In the genomic region with DNA sequence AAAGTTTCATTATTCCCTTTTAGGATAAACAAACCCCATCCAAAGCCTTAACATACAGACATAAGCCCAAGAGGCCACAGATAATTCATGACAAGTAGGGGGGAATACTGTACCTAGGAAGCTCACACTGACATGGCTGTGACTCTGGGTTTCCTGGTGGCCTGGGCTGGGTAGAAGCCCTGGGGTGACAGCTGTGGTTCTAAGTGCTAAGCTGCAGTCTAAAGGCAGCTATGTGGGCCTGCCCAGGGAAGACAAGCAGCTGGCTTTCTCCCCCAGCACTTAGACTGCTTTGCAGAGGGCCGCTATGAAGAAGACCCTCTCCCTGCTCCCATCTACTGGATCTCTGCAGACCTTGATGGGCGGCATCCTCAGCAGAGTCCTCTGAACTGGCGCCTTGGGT, we compare ENCODE assay signal across 24 mouse cellular contexts. TPM values are rescaled to one million over a fixed set of nuclear protein-coding genes. Genes with fewer than 3 reads are reported as not detected.
DNase-seq lines count a peak whose midpoint lies in the region; ATAC-seq and TF ChIP-seq lines count a peak whose summit lies in the region.
"Had no signal": no experiment of that assay in that cellular context is flagged by ENCODE, and none has a peak within 500 bp of the region (broad histone marks: within the 10 kb centered on the region; RNA-seq: fewer than 3 reads in every experiment).

No protein-coding gene starts in this region.

- no peaks in the 10 kb centered on the region for H3K27me3 ChIP-seq in embryonic facial prominence, embryonic 13.5 days
- peaks cover 7% of the 10 kb centered on the region for H3K27me3 ChIP-seq in embryonic facial prominence, embryonic 10.5 days (replicated peaks; ENCODE audit: low read depth, poor library complexity, severe bottlenecking)
- H3K27me3 ChIP-seq in heart, embryonic 13.5 days (replicated peaks) = peaks cover 11% of the 10 kb centered on the region; the same call in 1 of the 2 replicates
- H3K27me3 ChIP-seq in forebrain, embryonic 12.5 days = 0 out of 2 replicates have a peak, but pooled peaks cover 6% of the 10 kb centered on the region

- peak overlapping the region; percentile 44; the same call in 1 of the 2 replicates for H3K9ac ChIP-seq in embryonic facial prominence, embryonic 13.5 days
- 0 out of 2 replicates have a peak overlapping the region, but pooled peaks have one; percentile 37 for H3K9ac ChIP-seq in heart, embryonic 13.5 days
- no peak overlapping the region for H3K9ac ChIP-seq in forebrain, embryonic 12.5 days
- H3K9ac ChIP-seq: forebrain, embryonic 13.5 days; heart, embryonic 12.5 days; hindbrain, embryonic 14.5 days had no signal

- no peak for ATAC-seq in embryonic facial prominence, embryonic 13.5 days (ENCODE audit: insufficient number of reproducible peaks, insufficient read depth, low FRiP score, low TSS enrichment, low read depth)
- no peak for ATAC-seq in heart, embryonic 13.5 days (ENCODE audit: extremely low read depth, insufficient number of reproducible peaks, low FRiP score, low TSS enrichment)
- ATAC-seq in forebrain, embryonic 12.5 days (ENCODE audit: low FRiP score) = no peak
- ATAC-seq: activated CD4-positive, CD25-positive, alpha-beta regulatory T cell, adult 4 months; forebrain, embryonic 13.5 days; forebrain, embryonic 16.5 days; hindbrain, postnatal 0 days; inflammation-experienced regulatory T-cells, adult 6 months had no signal

- H3K4me3 ChIP-seq in embryonic facial prominence, embryonic 13.5 days = no peak overlapping the region
- H3K4me3 ChIP-seq in embryonic facial prominence, embryonic 10.5 days = no peak overlapping the region
- H3K4me3 ChIP-seq in heart, embryonic 13.5 days = no peak overlapping the region
- no peak overlapping the region for H3K4me3 ChIP-seq in layer of hippocampus, adult 2 months
- H3K4me3 ChIP-seq in forebrain, embryonic 12.5 days (replicated peaks) = no peak overlapping the region
- H3K4me3 ChIP-seq: erythroblast, embryonic 14.5 days; forebrain, embryonic 13.5 days; heart, embryonic 12.5 days had no signal

- no peak overlapping the region for H3K4me2 ChIP-seq in embryonic facial prominence, embryonic 13.5 days
- no peak overlapping the region for H3K4me2 ChIP-seq in heart, embryonic 13.5 days
- no peak overlapping the region for H3K4me2 ChIP-seq in forebrain, embryonic 12.5 days
- H3K4me2 ChIP-seq: forebrain, embryonic 13.5 days; heart, embryonic 12.5 days; hindbrain, embryonic 14.5 days had no signal

- WGBS in embryonic facial prominence, embryonic 13.5 days = 38% methylated on average over 3 of the region's 3 CpGs
- 18% methylated on average over 3 of the region's 3 CpGs for WGBS in embryonic facial prominence, embryonic 10.5 days
- 75% methylated on average over 3 of the region's 3 CpGs for WGBS in heart, embryonic 13.5 days
- WGBS in forebrain, embryonic 12.5 days = 48% methylated on average over 3 of the region's 3 CpGs

- H3K27ac ChIP-seq in embryonic facial prominence, embryonic 13.5 days = no peak overlapping the region
- no peak overlapping the region; the same call in 1 of the 2 replicates for H3K27ac ChIP-seq in embryonic facial prominence, embryonic 10.5 days (replicated peaks)
- no peak overlapping the region for H3K27ac ChIP-seq in heart, embryonic 13.5 days (replicated peaks)
- H3K27ac ChIP-seq in layer of hippocampus, adult 2 months = peak overlapping the region; percentile 36; the same call in 1 of the 2 replicates
- H3K27ac ChIP-seq in forebrain, embryonic 12.5 days = no peak overlapping the region
- H3K27ac ChIP-seq: forebrain, embryonic 13.5 days; hindbrain, embryonic 14.5 days; hindbrain, postnatal 0 days had no signal

- no peaks in the 10 kb centered on the region for H3K9me3 ChIP-seq in embryonic facial prominence, embryonic 13.5 days
- no peaks in the 10 kb centered on the region for H3K9me3 ChIP-seq in embryonic facial prominence, embryonic 10.5 days
- H3K9me3 ChIP-seq in heart, embryonic 13.5 days = no peaks in the 10 kb centered on the region
- H3K9me3 ChIP-seq in forebrain, embryonic 12.5 days = no peaks in the 10 kb centered on the region
- H3K9me3 ChIP-seq: forebrain, embryonic 13.5 days had no signal

- no peaks in the 10 kb centered on the region for H3K36me3 ChIP-seq in embryonic facial prominence, embryonic 13.5 days
- H3K36me3 ChIP-seq in embryonic facial prominence, embryonic 10.5 days (replicated peaks) = no peaks in the 10 kb centered on the region
- no peaks in the 10 kb centered on the region for H3K36me3 ChIP-seq in heart, embryonic 13.5 days
- H3K36me3 ChIP-seq in forebrain, embryonic 12.5 days (replicated peaks) = no peaks in the 10 kb centered on the region
- H3K36me3 ChIP-seq: heart, embryonic 12.5 days had no signal

- H3K4me1 ChIP-seq in embryonic facial prominence, embryonic 13.5 days = peaks cover 23% of the 10 kb centered on the region
- peaks cover 21% of the 10 kb centered on the region for H3K4me1 ChIP-seq in embryonic facial prominence, embryonic 10.5 days
- peaks cover 15% of the 10 kb centered on the region for H3K4me1 ChIP-seq in heart, embryonic 13.5 days
- H3K4me1 ChIP-seq in forebrain, embryonic 12.5 days = peaks cover 12% of the 10 kb centered on the region

- no peak for DNase-seq in embryonic facial prominence, embryonic 10.5 days (ENCODE audit: low spot score)
- no peak for DNase-seq in heart, adult 18-20 months
- DNase-seq in layer of hippocampus, adult 2 months (ENCODE audit: low spot score in 2 of 2) = no peak
- DNase-seq in layer of hippocampus, adult 11-12 months (ENCODE audit: low spot score) = no peak
- DNase-seq: adrenal gland, adult 8-10 months; adrenal gland, postnatal 25 days; cerebellum, adult 11-12 months; cerebellum, adult 8-10 months; cerebellum, postnatal 10 days; cerebellum, postnatal 36 days; embryo, embryonic 11 days; gastrocnemius, postnatal 25 days; kidney, adult 11 months had no signal

- TF ChIP-seq CTCF in layer of hippocampus, adult 2 months (conservative IDR thresholded peaks at IDR 0.05) = no peak

RNA-seq across cellular contexts. Expression of gene Sypl, which starts 25.5 kb away (rescaled TPM):
- 78.6 and 82.2 TPM in 2 replicates for polyA plus RNA-seq in embryonic facial prominence, embryonic 13.5 days (2015; fragmentation: Nextera tagmentation; extraction: Ambion mirVana)
- polyA plus RNA-seq in embryonic facial prominence, embryonic 10.5 days (2016; fragmentation: Nextera tagmentation; extraction: Ambion mirVana) = 48.6 and 50.3 TPM in 2 replicates
- polyA plus RNA-seq in heart, embryonic 13.5 days (2015; fragmentation: Nextera tagmentation; extraction: Ambion mirVana) = 79.8 and 94.2 TPM in 2 replicates
- total RNA-seq in heart, adult 18-20 months (2021) = 10 to 100 TPM; 79.8 to 88.6 TPM
- 10 to 100 TPM; 44.1 to 46.0 TPM for total RNA-seq in layer of hippocampus, adult 2 months (2021)
- 44.5 and 47.1 TPM in 2 replicates for polyA plus RNA-seq in forebrain, embryonic 12.5 days (2016; fragmentation: Nextera tagmentation; extraction: Ambion mirVana)
